Mouse (Mus musculus): ENCODE results near the gene Pvr.

DNA sequence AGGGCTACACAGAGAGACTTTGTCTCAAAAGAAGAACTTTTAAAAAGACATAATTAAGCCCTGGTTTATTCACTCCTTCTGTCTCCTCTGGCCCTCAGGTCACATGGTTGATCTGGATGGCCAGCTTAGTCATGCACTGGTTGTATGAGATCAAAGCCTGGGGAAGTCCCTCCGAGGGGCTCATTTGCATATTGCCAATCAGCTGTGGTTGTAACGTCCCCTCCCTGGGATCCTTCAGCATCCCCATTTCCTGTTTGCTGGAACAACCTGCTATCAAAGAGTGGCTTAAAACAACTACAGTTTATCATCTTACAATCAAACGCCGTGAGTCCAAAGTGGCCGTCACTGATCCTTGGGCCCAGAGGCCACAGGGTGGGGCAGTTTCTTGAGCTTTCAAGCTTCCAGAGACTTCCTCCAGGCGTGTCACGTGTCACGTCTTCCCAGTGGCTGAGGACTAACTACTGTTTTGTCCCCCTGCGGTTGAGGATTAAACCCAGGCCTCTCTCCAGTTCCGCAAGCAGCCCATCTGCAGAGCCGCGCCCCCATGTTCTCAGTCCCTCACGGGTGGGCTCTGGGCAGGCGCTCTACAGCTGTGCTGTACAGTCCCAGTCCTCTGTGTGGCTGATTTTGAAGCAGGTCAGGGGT lies 44.1 kb downstream of the Pvr start:
- no peak for TF ChIP-seq CTCF (conservative IDR thresholded peaks at IDR 0.05; ENCODE audit: insufficient read depth, insufficient read length, low read depth, low read length)
- TF ChIP-seq POLR2A (IDR thresholded peaks at IDR 0.05; ENCODE audit: low read depth, low read length) = no peak

Measured in kidney, adult 2 months (tissue).